Mouse (Mus musculus): Measurements from ENCODE around the gene Mrpl16.

GRCm38 (mm10) chr19:11807251-11807650, 37.1 kb downstream of the Mrpl16 start:
- TF ChIP-seq GATA1 (IDR thresholded peaks at IDR 0.05; ENCODE audit: borderline replicate concordance, low read length) = no peak
- TF ChIP-seq FLI1 (IDR thresholded peaks at IDR 0.05; ENCODE audit: low read length) = no peak
